Mouse (Mus musculus) left cerebral cortex, adult 8-10 months (tissue): ENCODE data around the gene Khdrbs1. TPM values are rescaled to one million over a fixed set of nuclear protein-coding genes. Genes with fewer than 3 reads are reported as not detected.
A peak's percentile ranks its signal among the peaks of the same experiment; 100 is the strongest.
"Not testable (repeated sequence)": the region's sequence is repeated elsewhere in the genome, so short reads cannot be mapped to it uniquely, and the experiment has no call there.

Experiments used
- DNase-seq, 2 experiments: peaks; one replicate each; pipeline ENCODE4 v3.0.0; 2022; ENCODE audit warnings: low spot score in 2 of 2
- total RNA-seq, 4 experiments: library from RNA; stranded (reverse); gene quantifications; 2 replicates each; pipeline ENCODE4 v1.2.4; 2022

Gene Khdrbs1
- total RNA-seq, 4 experiments from 2014 or later: 89.9 to 93.5 (median 91.2) TPM

DNA sequence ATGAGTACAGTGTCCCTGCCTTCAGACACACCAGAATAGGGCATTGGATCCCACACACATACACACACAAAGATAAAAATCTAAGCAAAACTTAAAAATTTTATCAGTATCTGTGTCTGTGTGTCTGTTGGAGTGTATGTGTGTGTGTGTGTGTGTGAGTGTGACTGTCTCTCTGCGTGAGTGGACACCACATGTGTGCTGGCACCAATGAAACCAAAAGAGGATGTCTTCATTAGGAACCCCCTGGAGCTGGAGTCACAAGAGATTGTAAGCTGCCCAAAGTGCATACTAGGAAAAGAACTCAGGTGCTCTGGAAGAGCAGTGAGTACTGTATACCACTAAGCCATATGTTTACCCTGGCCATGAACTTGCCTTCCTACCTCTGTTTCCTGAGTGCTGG lies 4.0 kb upstream of the Khdrbs1 start:
- DNase-seq: no peak

GRCm38 (mm10) chr4:129743494-129743893 lies 1.4 kb upstream of the Khdrbs1 start:
- no peak for DNase-seq

DNA sequence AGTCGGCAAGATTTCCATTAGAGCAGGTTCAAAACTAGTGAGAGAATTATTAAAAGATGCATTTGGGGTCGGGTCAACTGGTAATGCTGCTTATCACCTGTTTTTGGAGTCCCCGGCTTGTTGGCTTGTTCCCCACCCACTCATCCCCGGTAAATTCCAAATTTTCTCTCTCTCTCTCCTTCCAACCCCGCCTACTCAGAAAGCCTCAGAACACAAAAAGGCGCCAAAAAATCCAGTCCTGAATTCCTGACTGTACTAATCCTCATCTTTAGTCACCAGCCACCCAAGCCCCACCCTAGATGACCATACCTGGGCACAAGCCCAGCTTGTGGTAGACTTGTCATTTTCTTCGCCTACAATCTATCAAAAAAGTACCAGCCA lies 897 bp upstream of the Khdrbs1 start:
- peak in 1 of 2 experiments; percentile 18 for DNase-seq

GRCm38 (mm10) chr4:129741974-129742231 lies 200 bp downstream of the Khdrbs1 start:
- DNase-seq: no peak

DNA sequence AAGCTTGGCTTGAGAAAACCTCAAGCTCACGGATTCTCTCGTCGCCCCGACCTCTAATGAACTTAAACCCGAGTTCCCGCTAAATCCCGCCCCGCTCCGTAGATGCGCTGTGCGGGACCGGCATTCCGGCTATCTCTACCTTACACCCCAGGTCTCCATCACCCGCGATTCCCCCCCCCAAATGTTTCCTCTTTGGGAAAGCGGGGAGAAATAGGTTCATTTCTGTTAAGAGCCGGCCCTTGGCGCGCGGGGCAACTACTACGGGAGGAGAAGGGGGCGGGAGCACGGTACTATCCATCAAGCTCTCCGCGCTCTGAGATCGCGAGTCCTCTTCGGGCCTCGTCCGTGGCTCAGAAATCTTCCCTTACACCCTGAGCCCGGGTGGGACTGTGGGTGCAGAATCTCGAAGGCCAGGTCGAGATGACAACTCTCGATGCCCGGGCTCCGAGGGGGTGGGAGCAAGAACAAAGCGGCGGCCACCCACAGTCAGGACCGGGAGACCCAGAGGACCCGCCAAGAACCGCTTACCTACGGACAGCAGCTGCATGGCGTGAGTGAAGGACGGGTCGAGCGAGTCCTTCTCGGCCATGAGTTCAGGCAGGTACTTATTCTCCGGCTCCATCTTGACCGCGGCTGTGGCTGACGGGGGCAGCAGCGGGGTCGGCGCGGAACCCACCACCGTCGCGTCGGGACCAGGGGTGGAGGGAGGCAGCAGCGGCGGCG lies 691 bp downstream of the Khdrbs1 start:
- peak; percentile 17 to 23 for DNase-seq

DNA sequence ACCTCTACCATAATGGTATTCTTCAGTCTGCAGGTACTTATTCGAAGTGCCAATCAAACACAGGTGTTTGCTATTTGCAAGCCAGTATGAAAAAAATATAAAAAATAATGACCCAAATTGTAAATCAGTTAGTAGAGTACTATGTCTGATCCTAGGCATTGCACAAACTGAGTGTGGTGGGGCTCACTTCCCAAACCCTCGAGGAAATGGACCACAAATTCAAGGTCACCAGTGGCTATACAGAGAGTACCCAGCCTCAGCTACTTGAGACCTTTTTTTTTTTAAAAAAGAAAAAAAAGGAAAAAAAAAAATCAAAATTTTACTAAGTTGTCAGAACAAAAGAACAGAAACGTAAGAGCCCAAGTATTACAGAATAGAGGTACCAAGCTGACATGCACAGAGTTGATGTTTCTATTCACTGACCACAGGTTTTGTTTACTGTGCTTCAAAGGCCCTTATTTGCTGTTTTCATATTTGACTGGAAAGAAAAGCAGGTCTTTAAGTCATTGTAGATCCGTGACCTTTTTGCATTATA lies 2.9 kb downstream of the Khdrbs1 start:
- no peak for DNase-seq

DNA sequence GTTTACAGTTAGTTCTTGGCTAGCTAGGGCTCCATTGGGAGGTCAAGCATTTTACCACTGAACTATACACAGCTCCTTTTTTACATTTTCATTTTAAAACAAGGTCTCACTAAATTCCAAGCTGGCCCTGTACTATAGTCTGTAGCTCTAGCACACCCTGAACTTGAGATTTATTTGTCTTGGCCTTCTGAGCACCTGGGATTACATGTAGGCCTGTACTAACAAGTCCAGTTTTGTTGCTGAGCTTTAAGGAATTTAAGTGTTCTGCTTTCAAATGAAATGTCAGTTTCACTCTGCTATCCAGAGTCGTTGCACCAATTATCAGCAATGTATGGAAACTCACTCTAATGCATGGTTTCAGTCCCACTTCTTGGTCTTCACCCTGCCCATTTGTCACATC lies 5.9 kb downstream of the Khdrbs1 start:
- DNase-seq: no peak

- DNase-seq: not testable (repeated sequence)
Observed at GRCm38 (mm10) chr4:129735485-129735884, 6.6 kb downstream of the Khdrbs1 start.

GRCm38 (mm10) chr4:129731423-129731822 lies 10.7 kb downstream of the Khdrbs1 start:
- DNase-seq: no peak

DNA sequence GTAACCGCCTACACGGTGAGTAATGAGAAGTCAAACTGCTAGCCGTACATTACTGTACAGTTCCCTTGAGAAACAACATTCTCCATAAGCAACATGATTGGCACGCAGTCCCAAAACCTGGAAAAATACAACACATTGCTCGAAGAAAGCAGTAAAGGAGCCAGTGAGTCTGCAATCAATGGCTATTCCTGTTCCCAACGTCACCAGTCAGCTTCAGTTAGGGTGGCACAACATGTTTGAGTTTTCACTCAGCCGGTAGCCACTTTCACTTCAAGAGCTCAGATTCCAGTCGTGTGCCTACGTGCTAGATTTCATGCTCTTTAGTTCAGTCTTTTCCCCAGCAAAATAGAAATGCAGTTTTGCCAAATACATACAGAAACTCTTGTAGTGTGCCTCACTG lies 25.8 kb downstream of the Khdrbs1 start:
- no peak for DNase-seq

GRCm38 (mm10) chr4:129709486-129710129 lies 32.5 kb downstream of the Khdrbs1 start:
- DNase-seq: no peak

DNA sequence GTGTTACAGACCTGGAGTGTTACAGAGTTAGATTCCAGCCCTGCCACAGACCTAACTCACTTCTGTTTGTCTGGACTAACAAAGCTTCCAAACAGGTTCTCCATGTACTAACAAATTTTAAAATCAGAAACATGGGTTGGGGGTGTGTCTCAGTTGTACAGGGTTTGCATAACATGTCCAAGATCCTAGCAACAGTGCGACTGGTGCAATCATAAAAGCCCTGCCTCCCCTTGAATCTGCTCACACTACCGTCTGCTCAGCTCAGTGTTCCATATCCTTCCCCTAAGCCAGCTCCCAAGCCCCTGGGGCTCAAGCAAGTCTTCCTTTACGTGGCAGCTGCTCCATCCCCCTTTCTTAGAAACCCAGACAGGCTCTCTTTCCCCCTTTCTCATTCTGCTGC lies 35.4 kb downstream of the Khdrbs1 start:
- DNase-seq: no peak

- DNase-seq: peak; percentile 67 to 86
Observed at GRCm38 (mm10) chr4:129702454-129702853, 39.6 kb downstream of the Khdrbs1 start.

DNA sequence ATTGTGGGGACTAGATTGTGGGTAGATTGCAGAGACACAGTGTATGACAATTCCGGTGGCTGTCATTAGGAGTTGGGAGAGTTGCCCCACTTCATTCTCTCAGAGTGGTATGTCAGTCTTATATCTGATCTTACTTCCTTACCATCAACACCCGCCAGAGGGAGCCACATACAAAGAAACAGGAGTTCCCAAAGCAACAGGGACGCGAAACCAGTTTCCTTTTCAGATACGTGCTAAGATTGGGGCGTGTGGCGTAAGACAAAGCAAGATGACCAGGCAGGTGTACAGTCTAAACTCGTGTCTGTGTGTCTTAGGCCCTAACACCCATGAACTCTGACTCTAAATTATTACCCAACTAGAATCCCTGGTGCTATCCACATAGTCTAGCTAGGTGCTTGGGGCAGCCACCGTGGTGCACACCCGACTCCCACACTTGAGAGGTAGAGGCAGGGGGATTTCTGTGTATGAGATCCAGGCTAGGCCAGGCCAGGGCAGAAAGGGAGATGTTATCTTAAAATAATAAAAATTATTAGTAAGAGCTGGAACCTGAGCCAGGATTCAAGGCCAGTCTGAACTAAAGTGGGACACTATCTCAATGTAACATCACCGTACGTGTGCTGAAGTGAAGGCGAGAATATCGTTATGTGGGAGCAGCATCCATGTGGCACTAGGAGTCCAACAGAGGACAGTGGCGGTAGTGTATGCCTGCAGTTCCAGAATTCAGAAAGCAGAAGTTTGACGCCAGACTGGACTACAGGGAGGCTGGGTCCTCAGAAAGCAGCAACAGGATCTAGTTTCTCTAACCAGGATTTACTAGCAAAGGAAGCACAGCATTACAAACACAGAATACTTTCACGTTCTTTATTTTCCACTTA lies 40.4 kb downstream of the Khdrbs1 start:
- peak; percentile 64 to 78 for DNase-seq

DNA sequence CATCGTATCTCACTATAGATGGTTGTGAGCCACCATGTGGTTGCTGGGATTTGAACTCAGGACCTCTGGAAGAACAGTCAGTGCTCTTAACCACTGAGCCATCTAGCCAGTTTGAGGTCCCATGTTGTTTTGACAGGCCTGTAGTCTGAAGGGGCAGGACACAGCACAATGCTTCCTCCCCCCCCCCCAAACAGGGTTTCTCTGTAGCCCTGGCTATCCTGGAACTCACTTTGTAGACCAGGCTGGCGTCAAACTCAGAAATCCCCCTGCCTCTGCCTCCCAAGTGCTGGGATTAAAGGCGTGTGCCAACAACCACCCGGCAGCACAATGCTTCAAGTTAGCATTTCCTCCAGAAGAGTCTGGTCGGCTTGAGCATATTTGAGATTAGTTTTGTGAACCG lies 41.4 kb downstream of the Khdrbs1 start:
- not testable (repeated sequence) for DNase-seq

DNA sequence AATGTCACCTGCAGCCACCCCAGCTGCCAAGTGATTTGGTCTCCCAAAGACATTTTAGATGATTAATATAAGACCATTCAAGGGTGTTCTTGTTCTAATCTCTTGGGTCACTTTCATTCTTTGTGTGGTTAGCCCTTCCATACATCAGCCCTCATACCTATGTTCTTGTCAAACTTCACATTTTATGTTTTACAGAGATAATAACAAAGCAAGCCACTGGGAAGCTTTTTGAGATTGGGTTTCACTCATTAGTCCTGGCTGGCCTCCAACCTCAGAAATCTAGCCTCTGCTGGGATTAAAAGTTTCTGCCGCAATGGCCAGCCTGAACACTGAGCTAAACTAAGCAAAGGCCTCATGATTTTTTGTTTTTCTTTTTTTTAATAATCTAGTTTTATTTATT lies 41.9 kb downstream of the Khdrbs1 start:
- no peak for DNase-seq

- DNase-seq: no peak
Observed at GRCm38 (mm10) chr4:129697191-129697590, 44.9 kb downstream of the Khdrbs1 start.

DNA sequence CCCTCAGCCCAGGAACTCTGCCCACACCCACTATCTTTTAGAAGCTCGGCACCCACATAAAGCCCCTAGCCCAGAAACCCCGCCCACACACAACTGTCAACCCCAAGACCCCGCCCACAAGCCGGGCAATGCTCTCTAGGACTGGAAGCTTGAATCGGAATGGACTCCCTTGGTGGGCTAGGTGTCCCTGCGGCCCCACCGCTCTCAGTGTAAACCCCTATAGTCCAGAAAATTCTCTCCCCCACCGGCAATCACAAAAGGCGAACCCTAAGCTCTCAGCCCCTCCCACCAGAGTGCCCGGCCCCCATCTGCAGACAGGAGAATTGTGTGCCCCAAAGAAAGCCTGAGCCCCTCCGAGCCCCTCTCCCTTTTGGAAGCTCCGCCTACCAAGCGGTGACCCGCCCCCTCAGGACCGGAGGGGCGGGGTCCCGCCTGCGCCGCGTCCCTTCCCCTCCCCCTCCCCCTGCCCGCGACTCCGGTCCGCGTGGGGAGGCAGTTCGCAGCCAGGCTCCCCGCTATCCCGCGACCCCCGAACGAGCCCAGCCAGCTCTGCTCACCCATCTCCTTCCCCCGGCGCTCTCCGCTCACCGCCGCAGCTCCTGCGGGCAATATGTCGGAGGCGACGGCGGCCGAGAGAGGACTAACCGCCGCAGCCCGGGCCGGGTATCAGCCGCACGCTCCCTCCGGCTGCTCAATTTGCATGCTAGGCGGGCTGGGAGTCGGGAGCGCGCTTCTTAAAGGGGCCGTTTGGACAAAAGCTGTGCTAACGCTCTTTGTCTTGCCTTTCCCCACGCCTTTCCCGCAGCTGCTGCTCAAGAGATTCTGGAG lies 45.7 kb downstream of the Khdrbs1 start, which contains the start of gene Tmem39b:
Gene Tmem39b (minus strand): TSS at position 681 of the 828 bp plus-strand sequence.
- DNase-seq: peak; percentile 79 to 87

- no peak for DNase-seq
Observed at GRCm38 (mm10) chr4:129695815-129696157, 46.3 kb downstream of the Khdrbs1 start.

DNA sequence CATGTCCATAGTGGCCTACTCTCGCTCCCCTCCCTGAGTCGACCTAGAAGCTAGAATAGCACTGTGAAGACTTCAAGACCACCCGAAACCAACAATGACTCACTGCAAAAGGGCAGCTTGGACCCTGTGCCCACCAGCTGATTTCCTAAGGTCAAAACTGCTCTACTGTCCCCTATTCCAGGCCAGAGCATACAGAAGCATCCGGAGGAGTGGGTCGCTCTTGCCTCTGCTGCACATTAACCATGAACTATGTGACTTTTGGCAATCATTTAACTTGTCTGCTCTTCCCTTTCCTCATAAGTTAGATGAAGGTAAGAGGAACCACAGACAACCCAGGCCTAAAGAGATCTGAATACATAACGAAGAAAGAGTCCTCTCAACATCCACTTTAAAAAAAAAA lies 57.6 kb downstream of the Khdrbs1 start:
- no peak for DNase-seq

DNA sequence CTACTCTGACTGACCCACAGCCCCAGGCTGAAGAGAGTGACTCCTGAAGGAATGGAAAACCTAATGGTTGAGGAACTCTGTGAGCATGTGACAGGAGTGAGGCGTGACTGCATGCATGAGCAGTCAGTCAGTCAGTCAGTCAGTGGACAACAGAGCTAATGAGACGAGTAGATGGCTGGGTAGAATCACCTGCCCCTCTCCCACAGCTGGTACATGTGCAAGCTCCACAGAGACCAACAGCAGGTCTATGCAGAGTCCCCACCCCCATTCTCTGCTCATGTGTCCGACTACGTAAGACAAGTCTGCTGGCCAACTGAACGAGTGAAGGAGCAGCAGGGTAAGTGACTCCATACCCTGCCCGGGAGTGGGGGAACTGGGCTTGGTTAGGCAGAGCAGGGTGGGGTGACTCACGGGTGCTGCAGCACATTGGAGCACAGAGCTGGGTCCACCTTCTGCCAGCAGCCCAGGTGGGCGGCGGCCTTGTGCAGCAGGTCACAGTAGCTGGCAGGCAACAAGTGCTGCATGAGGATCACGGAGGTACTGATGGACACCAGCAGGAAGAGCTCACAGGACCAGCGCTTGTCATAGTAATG lies 58.1 kb downstream of the Khdrbs1 start:
- no peak for DNase-seq
